Mouse (Mus musculus) G1E (cell line): ENCODE measurements around the gene Fgfr2.

Experiments used
- CTCF ChIP-seq: IDR thresholded peaks from 2 replicates; pipeline ENCODE4 v1.5.1; 2012; ENCODE audit warnings: low read depth, low read length, inconsistent platforms, mixed read lengths
- GATA1 ChIP-seq: IDR thresholded peaks from 2 replicates; pipeline ENCODE4 v1.6.1; 2012; ENCODE audit warnings: borderline replicate concordance, low read length, inconsistent platforms, mixed read lengths
- POLR2AphosphoS5 ChIP-seq: IDR thresholded peaks from 2 replicates; pipeline ENCODE4 v1.6.1; 2012; ENCODE audit warnings: low read depth, low read length, inconsistent platforms; ENCODE audit not compliant: insufficient replicate concordance
- TAL1 ChIP-seq: conservative IDR thresholded peaks from 2 replicates; pipeline ENCODE4 v1.6.1; 2012; ENCODE audit warnings: low read depth, low read length, inconsistent platforms, mixed read lengths

DNA sequence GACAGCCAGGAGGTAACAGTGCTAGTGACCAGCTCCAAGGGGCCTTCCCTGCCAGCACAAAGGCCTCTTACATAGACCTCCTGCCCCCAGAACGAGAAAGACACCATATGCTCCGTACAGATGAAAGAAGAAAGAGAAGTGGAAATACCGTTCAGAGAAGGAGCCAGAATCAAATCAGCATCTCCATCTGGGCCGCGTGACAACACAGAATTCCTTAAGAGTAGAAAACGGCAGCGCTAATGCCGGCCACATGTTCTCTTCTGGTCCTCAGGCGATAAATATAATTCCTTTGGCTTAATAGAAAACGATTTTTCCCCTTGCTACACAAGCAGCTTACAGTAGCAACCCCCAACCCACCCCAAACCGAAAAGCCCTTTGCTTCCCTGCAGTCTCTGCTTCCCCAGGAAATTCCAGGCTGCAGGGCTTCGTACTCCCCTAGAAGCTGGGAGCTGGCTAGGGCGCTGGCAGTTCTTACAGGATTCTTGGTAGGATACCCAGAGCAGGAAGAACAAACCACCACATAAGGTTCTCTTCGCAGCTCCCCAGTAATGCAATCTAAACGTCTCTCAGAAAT lies 977.8 kb downstream of the Fgfr2 start:
- no peak for TF ChIP-seq CTCF
- TF ChIP-seq POLR2AphosphoS5 = no peak
- no peak for TF ChIP-seq TAL1
- no peak for TF ChIP-seq GATA1
